12 mouse cellular contexts compared by ENCODE assay signal in genomic region chr13:100575950-100576349, GRCm38 (mm10). TPM values are rescaled to one million over a fixed set of nuclear protein-coding genes. Genes with fewer than 3 reads are reported as not detected.
DNase-seq lines count a peak whose midpoint lies in the region; ATAC-seq lines count a peak whose summit lies in the region.
"Had no signal": no experiment of that assay in that cellular context is flagged by ENCODE, and none has a peak within 500 bp of the region (broad histone marks: within the 10 kb centered on the region; RNA-seq: fewer than 3 reads in every experiment).

No protein-coding gene starts in this region.

- no peaks in the 10 kb centered on the region for H3K4me1 ChIP-seq in heart, embryonic 15.5 days (replicated peaks)
- H3K4me1 ChIP-seq in intestine, embryonic 15.5 days (replicated peaks), result no peaks in the 10 kb centered on the region
- no peaks in the 10 kb centered on the region for H3K4me1 ChIP-seq in forebrain, embryonic 13.5 days
- H3K4me1 ChIP-seq in neural tube, embryonic 15.5 days, result no peaks in the 10 kb centered on the region
- H3K4me1 ChIP-seq: hindbrain, embryonic 13.5 days; midbrain, embryonic 12.5 days had no signal

- H3K9me3 ChIP-seq in heart, embryonic 15.5 days (replicated peaks), result no peaks in the 10 kb centered on the region
- H3K9me3 ChIP-seq in intestine, embryonic 15.5 days, result no peaks in the 10 kb centered on the region
- no peaks in the 10 kb centered on the region for H3K9me3 ChIP-seq in forebrain, embryonic 13.5 days (replicated peaks)
- H3K9me3 ChIP-seq in neural tube, embryonic 15.5 days (replicated peaks), result no peaks in the 10 kb centered on the region
- H3K9me3 ChIP-seq: hindbrain, embryonic 13.5 days; midbrain, embryonic 12.5 days had no signal

- no peaks in the 10 kb centered on the region for H3K27me3 ChIP-seq in heart, embryonic 15.5 days
- no peaks in the 10 kb centered on the region for H3K27me3 ChIP-seq in intestine, embryonic 15.5 days (replicated peaks)
- H3K27me3 ChIP-seq in forebrain, embryonic 13.5 days, result no peaks in the 10 kb centered on the region
- no peaks in the 10 kb centered on the region for H3K27me3 ChIP-seq in neural tube, embryonic 15.5 days (replicated peaks)
- H3K27me3 ChIP-seq: hindbrain, embryonic 13.5 days; midbrain, embryonic 12.5 days had no signal

- peak; percentile 67; the same call in 1 of the 2 replicates for ATAC-seq in heart, embryonic 15.5 days (replicated peaks; ENCODE audit: insufficient number of reproducible peaks, insufficient read depth, low FRiP score, low read depth)
- peak; percentile 83 for ATAC-seq in intestine, embryonic 15.5 days
- ATAC-seq in megakaryocyte-erythroid progenitor cell, adult 5-6 weeks (replicated peaks; ENCODE audit: low FRiP score, low TSS enrichment, poor library complexity, severe bottlenecking), result peak; percentile 58; the same call in 1 of the 2 replicates
- ATAC-seq in forebrain, embryonic 13.5 days, result no peak
- ATAC-seq in neural tube, embryonic 15.5 days (ENCODE audit: low FRiP score), result no peak

- no peak overlapping the region for H3K27ac ChIP-seq in heart, embryonic 15.5 days
- H3K27ac ChIP-seq in intestine, embryonic 15.5 days, result no peak overlapping the region
- no peak overlapping the region for H3K27ac ChIP-seq in forebrain, embryonic 13.5 days
- no peak overlapping the region for H3K27ac ChIP-seq in neural tube, embryonic 15.5 days (replicated peaks)
- H3K27ac ChIP-seq: gastrocnemius, adult 2 months; hindbrain, embryonic 13.5 days; midbrain, embryonic 12.5 days had no signal

- no peak overlapping the region for H3K9ac ChIP-seq in heart, embryonic 15.5 days
- no peak overlapping the region for H3K9ac ChIP-seq in intestine, embryonic 15.5 days
- H3K9ac ChIP-seq in forebrain, embryonic 13.5 days, result no peak overlapping the region
- H3K9ac ChIP-seq in neural tube, embryonic 15.5 days (replicated peaks), result no peak overlapping the region
- H3K9ac ChIP-seq: hindbrain, embryonic 13.5 days; midbrain, embryonic 12.5 days had no signal

- 26% methylated on average over 2 of the region's 2 CpGs for WGBS in heart, embryonic 15.5 days
- WGBS in intestine, embryonic 15.5 days, result 33% methylated on average over 2 of the region's 2 CpGs
- 86% methylated on average over 2 of the region's 2 CpGs for WGBS in forebrain, embryonic 13.5 days
- WGBS in neural tube, embryonic 15.5 days, result 75% methylated on average over 2 of the region's 2 CpGs

- H3K4me3 ChIP-seq in heart, embryonic 15.5 days, result no peak overlapping the region
- H3K4me3 ChIP-seq in intestine, embryonic 15.5 days (replicated peaks), result no peak overlapping the region
- no peak overlapping the region for H3K4me3 ChIP-seq in forebrain, embryonic 13.5 days
- no peak overlapping the region for H3K4me3 ChIP-seq in neural tube, embryonic 15.5 days (replicated peaks)
- H3K4me3 ChIP-seq: gastrocnemius, adult 2 months; hindbrain, embryonic 13.5 days; midbrain, embryonic 12.5 days had no signal

- H3K4me2 ChIP-seq in heart, embryonic 15.5 days, result no peak overlapping the region
- H3K4me2 ChIP-seq in intestine, embryonic 15.5 days (replicated peaks), result no peak overlapping the region
- no peak overlapping the region for H3K4me2 ChIP-seq in forebrain, embryonic 13.5 days
- H3K4me2 ChIP-seq in neural tube, embryonic 15.5 days, result no peak overlapping the region
- H3K4me2 ChIP-seq: hindbrain, embryonic 13.5 days; midbrain, embryonic 12.5 days had no signal

- DNase-seq in heart, adult 9 months (ENCODE audit: low spot score in 2 of 2), result no peak
- DNase-seq in CD4-positive, CD25-positive, alpha-beta regulatory T cell, adult 2 months (ENCODE audit: low read depth, low spot score), result peak; percentile 56
- no peak for DNase-seq in layer of hippocampus, postnatal 14 days (ENCODE audit: low spot score in 2 of 2)
- DNase-seq: gastrocnemius, adult 2 months; kidney, postnatal 36 days had no signal

- H3K36me3 ChIP-seq in heart, embryonic 15.5 days, result no peaks in the 10 kb centered on the region
- no peaks in the 10 kb centered on the region for H3K36me3 ChIP-seq in intestine, embryonic 15.5 days
- H3K36me3 ChIP-seq in forebrain, embryonic 13.5 days (ENCODE audit: poor library complexity, severe bottlenecking), result no peaks in the 10 kb centered on the region
- no peaks in the 10 kb centered on the region for H3K36me3 ChIP-seq in neural tube, embryonic 15.5 days
- H3K36me3 ChIP-seq: hindbrain, embryonic 13.5 days; midbrain, embryonic 12.5 days had no signal

RNA-seq across cellular contexts. Expression of gene Ocln, which starts 23.4 kb away (rescaled TPM):
- 2.2 and 3.8 TPM in 2 replicates for polyA plus RNA-seq in heart, embryonic 15.5 days (2015; fragmentation: Nextera tagmentation; extraction: Ambion mirVana)
- 86.9 and 89.1 TPM in 2 replicates for polyA plus RNA-seq in intestine, embryonic 15.5 days (2015; fragmentation: Nextera tagmentation; extraction: Ambion mirVana)
- total RNA-seq in megakaryocyte-erythroid progenitor cell, adult 5-6 weeks (2014; fragmentation: Nextera tagmentation), result not detected in 2 replicates
- not detected in 2 replicates for total RNA-seq in megakaryocyte-erythroid progenitor cell, adult 5-6 weeks (2017)
- 2.8 and 3.5 TPM in 2 replicates for polyA plus RNA-seq in forebrain, embryonic 13.5 days (2015; fragmentation: Nextera tagmentation; extraction: Ambion mirVana)
- 10 to 100 TPM; 11.9 to 16.4 TPM for total RNA-seq in layer of hippocampus, postnatal 14 days (2021)
- 6.7 and 13.2 TPM in 2 replicates for polyA plus RNA-seq in neural tube, embryonic 15.5 days (2015; fragmentation: Nextera tagmentation; extraction: Ambion mirVana)

RNA-seq across cellular contexts. Expression of gene Marveld2, which starts 40.8 kb away (rescaled TPM):
- polyA plus RNA-seq in heart, embryonic 15.5 days (2015; fragmentation: Nextera tagmentation; extraction: Ambion mirVana), result 1.6 and 3.6 TPM in 2 replicates
- polyA plus RNA-seq in intestine, embryonic 15.5 days (2015; fragmentation: Nextera tagmentation; extraction: Ambion mirVana), result 27.3 and 27.4 TPM in 2 replicates
- 0.74 and 1.7 TPM in 2 replicates for total RNA-seq in megakaryocyte-erythroid progenitor cell, adult 5-6 weeks (2014; fragmentation: Nextera tagmentation)
- 1.3 and 2.1 TPM in 2 replicates for total RNA-seq in megakaryocyte-erythroid progenitor cell, adult 5-6 weeks (2017)
- polyA plus RNA-seq in forebrain, embryonic 13.5 days (2015; fragmentation: Nextera tagmentation; extraction: Ambion mirVana), result 1.1 TPM in 2 replicates
- 1 to 10 TPM; 1.7 to 2.0 TPM for total RNA-seq in layer of hippocampus, postnatal 14 days (2021)
- 2.5 and 4.9 TPM in 2 replicates for polyA plus RNA-seq in neural tube, embryonic 15.5 days (2015; fragmentation: Nextera tagmentation; extraction: Ambion mirVana)

Comparison
In these comparisons a context has a peak if more than half of its experiments do, and no peak if none do; other contexts are left out.
1. ATAC-seq: peak in heart, embryonic 15.5 days (single experiment), intestine, embryonic 15.5 days (single experiment) and megakaryocyte-erythroid progenitor cell, adult 5-6 weeks (single experiment); none in forebrain, embryonic 13.5 days (single experiment) and neural tube, embryonic 15.5 days (single experiment).